Mouse (Mus musculus) MN1 (cell line): ENCODE measurements around the gene Eif3l.

Experiments
- DNase-seq: peaks from one replicate; pipeline ENCODE4 v3.0.0-alpha.2; 2016; ENCODE audit warnings: low spot score

The Eif3l gene

GRCm38 (mm10) chr15:79050160-79050845 is 24.7 kb upstream of the Eif3l start:
- DNase-seq = peak; percentile 49

GRCm38 (mm10) chr15:79050964-79051363 is 24.0 kb upstream of the Eif3l start:
- no peak for DNase-seq

GRCm38 (mm10) chr15:79051461-79052360 is 23.3 kb upstream of the Eif3l start:
- DNase-seq = peak; percentile 51

GRCm38 (mm10) chr15:79052366-79052765 is 22.6 kb upstream of the Eif3l start:
- no peak for DNase-seq

DNA sequence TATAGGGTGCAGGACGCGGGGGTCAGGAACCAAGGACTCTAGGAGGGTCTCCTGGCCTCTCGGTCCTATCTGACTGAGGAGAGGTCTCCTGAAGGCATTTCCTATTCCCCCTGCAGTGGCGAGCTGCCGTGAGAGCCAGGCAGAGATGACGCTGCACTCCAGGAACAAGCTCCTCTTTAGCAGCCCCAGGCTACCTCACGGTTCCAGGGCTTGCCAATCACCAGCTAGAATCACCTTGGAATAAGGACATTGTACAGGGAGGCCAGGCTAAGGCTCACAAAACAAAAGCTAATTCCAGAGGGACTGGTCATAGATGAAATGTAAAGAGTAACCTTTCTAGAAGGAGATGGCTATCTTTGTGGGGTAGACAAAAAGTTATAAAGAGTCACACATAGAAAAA is 18.4 kb upstream of the Eif3l start:
- DNase-seq = no peak

DNA sequence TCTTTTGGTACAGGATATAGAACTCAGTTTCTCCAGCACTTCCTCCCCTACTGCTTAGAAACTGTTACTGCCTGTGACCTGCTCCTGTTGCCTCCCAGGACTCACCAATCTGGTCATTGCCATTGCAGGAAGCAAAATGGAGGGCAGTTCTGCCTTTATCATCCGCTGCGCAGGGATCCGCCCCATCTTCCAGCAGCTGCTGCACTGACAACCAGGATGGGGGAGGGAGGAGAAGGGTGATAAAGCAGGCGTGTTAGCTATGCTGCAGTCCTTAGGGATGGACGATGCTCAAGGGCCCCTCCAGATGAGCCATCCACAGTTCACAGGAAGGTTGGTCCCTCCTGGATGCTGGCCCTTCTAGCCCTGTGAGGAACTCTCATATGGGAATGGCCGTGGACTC is 17.1 kb upstream of the Eif3l start:
- no peak for DNase-seq

DNA sequence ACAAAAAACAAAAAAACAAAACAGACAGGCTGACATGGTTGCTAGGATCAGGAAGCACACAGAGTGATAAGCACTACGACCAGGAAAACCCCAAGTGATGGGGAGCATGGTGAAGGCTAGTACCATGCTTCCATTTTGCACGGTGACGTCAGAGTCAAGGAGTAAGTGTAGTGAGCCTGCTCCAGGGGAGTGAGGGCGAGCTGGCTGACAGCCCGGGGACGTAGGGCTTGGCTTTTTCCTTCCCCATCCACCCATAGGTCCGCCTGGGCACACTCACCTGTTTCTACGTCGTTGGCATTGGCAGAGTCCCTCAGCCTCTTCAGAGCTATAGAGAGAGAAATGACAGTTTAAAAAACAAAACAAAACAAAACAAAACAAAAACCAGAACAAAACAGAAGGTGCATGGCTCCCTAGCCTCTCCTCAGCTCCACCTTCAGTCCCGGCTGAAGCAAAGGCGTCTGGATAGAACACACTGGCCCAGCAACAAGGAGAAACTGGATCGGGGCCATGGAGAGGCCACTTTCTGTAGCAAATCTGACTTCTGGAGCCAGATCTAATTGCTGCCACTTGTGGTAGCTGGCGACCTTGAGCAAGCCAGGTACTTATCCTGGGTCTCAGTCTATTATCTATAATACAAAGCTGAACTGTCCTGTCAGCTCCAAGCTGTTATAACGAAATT is 14.0 kb upstream of the Eif3l start:
- DNase-seq = peak; percentile 71

- DNase-seq = peak; percentile 100
These were observed 12.4 kb upstream of the Eif3l start, which contains the start of gene Ankrd54 for GRCm38 (mm10) chr15:79062376-79063159. Ankrd54 (minus strand) TSS chr15:79062893.

- DNase-seq = no peak
These were observed 11.7 kb upstream of the Eif3l start for GRCm38 (mm10) chr15:79063160-79063740.

DNA sequence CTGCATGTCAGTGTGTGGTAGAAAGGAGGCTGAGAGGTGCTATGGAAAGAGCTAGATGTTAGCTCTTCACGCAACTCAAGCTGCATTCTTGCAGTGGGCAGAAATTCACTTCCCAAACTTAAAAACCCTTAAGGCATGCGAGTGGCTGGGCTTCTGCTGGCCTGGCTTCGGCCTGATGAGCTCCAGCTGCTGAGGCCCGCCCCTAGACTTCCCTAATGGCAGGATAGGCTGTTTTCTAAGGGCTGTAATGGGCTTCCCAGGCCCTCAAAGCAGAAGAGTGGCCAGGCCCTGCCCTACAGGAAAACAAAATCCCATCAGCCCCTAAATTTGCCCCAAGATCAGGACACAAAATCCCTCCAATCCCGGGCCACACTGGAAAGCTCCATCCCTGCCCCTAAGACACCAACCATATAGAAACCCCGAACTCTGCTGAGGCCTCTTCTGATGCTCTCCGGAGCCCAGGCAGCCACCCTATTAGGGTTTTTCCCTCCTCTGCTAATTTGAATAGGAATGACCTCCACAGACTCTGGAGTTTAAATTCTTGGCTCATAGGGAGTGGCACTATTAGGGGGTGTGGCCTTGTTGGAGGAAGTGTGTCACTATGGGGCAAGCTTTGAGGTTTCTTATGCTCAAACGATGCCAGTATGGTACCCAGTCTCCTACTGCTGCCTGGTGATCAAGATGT is 9.8 kb upstream of the Eif3l start:
- DNase-seq = peak; percentile 33

GRCm38 (mm10) chr15:79066276-79066675 is 8.7 kb upstream of the Eif3l start:
- DNase-seq = peak; percentile 73

DNA sequence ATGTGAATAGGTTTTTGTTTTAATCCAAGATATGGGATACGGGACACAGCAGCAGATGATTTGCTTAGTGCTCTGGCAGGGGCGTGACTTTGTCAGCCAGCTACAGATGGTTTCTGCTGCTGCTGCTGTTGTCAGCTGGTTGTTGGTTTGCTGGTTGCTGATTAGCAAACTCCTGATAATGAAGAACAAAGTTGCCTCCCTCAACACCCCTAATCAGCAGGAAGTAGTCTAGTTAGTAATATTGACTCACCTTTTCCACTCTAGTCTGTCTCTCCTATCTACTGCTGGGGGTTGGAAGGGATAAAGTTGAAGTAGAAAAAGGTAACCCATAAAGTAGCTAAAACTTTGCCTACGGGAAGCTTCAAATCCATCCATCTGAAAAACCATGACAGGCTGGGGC is 7.3 kb upstream of the Eif3l start:
- DNase-seq = no peak

DNA sequence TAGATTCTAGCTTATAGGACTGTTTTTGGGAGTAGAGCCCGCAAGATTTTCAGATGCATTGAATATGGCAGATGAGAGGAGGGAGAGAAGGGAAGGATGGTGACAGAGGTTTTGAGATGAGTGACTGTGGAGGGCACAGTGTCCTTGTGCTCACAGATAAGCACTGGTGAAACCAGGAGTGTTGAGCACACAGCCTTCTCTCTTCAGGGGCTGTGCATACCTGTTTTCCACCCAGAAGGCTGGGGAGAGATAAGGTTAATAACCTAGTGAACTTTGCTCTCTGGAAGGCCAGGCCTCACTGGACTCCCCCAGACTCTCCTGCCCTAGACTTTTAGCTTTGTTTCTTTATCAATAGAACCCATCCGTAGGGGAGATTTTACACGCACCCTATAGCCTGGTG is 6.6 kb upstream of the Eif3l start:
- DNase-seq = no peak

- DNase-seq = peak; percentile 72
These were observed 3.6 kb upstream of the Eif3l start for GRCm38 (mm10) chr15:79071117-79072039.

- no peak for DNase-seq
These were observed 1.2 kb upstream of the Eif3l start for GRCm38 (mm10) chr15:79073752-79074151.

- no peak for DNase-seq
These were observed 533 bp upstream of the Eif3l start for GRCm38 (mm10) chr15:79074446-79074845.

DNA sequence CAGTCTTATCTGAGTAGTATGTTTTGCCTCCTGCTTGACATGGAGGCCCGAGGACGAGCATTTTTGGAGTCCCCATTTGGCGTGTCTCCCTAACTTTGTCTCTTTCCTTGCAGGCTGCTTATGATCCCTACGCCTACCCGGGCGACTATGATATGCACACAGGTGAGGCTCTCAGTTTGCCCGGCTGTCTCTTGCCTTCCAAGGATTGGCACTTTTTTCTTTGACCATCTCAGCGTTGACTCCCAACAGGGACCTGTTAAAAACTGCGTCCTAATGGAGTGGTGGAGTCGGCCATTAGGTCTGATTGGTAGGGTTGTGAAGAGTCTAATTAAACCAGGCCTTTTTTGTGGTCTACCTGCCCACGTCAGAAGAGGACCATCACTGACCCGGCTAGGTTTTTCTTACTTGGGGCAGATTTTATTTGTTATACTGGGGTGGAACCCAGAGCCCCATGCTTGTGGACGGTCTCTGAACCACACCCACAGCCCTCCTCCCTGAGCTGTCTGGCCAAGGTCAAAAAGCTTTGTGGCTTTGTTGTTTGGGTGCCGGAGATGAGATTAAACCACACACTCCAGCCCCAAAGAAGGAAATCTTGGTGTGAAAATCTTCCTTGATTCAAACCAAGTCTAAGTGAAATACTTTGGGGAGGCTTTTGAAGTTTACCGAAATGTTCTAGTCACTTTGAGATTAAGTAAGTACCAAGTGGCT is 833 bp downstream of the Eif3l start:
- DNase-seq = no peak

DNA sequence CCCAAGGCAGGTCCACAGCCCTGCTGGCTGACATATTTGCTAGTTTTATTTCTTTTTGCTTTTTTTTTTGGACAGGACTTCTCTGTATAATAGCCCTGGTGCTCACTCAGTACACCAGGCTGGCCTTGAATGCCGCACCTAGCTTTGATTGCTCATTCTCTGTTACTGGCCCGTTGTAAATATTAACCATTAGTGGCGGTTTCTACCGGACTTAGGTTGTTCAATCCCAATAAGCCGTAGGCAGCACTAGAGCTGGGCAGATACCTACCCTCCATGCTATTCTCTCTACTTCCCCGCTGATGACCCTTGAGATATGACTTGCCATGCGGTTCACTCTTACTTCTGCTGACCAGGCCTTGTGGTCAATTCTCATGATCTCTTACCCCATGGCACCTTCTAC is 4.6 kb downstream of the Eif3l start:
- no peak for DNase-seq

DNA sequence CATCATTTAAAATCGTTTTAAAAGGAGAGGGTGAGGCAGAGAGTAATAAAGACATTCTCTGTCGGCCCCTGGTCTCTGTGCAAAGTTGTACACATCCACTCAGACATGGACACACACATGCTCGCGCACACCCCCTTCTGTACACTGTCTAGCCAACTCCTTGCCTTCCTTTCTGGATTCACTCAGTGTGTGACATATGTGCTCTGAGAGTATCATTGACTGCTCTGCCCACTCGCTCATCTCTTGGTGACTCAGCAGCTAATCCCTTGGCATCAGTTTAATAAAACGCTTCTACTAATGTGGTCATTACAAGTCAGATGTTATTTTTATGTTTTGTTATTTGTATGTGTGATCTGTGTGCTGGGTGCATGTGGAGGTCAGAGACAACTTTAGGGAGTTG is 17.3 kb downstream of the Eif3l start:
- DNase-seq = peak; percentile 67
